Mouse (Mus musculus): Measurements from ENCODE around the gene Ist1.
A peak's percentile ranks its signal among the peaks of the same experiment; 100 is the strongest.

DNA sequence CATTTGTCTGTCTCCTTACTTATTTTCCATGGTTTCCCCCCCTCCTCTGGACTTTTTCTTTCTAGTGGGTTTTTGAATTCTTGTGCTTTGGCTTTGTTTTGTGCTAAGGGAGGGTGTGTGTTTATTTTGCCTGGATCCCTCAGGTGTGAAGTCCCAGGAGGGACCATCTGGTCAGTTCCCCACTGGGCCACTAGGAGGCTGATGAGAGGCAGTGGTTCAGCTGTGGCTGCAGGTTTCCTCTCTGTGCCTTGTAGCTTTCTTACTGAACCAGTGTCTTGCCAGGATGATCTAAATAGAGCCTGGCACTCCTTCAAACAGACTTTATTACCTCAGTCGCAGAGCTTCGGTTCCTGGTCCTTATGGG is 13.8 kb upstream of the Ist1 start:
- TF ChIP-seq CTCF (IDR thresholded peaks at IDR 0.05; ENCODE audit: low read depth, low read length), result peak; percentile 70
- no peak for TF ChIP-seq POLR2A (IDR thresholded peaks at IDR 0.05; ENCODE audit: insufficient read depth, low read length)
- no peak for TF ChIP-seq EP300 (IDR thresholded peaks at IDR 0.05; ENCODE audit: insufficient read depth, low read depth, low read length)
